Mouse (Mus musculus): ENCODE measurements at regions not wholly inside any gene's neighbourhood (a gene's known extent, or its start where the extent isn't known, plus 50 kb on each side); places are given as distances from the start of the nearest gene placed in this dataset.

GRCm38 (mm10) chr6:19547589-19547988 is 681.5 kb downstream of the Ankrd7 start:
- DNase-seq: peak in 1 of 2 experiments; percentile 20

GRCm38 (mm10) chr6:19551932-19552331 is 685.8 kb downstream of the Ankrd7 start:
- peak; percentile 38 to 80 for DNase-seq

GRCm38 (mm10) chr6:19579421-19579820 is 713.3 kb downstream of the Ankrd7 start:
- peak; percentile 95 to 97 for DNase-seq

GRCm38 (mm10) chr6:19579887-19580286 is 713.8 kb downstream of the Ankrd7 start:
- DNase-seq: peak in 1 of 2 experiments; percentile 67

Measured in cerebellum, postnatal 36 days (tissue).